Mouse (Mus musculus): ENCODE measurements at regions not wholly inside any gene's neighbourhood (a gene's known extent, or its start where the extent isn't known, plus 50 kb on each side); places are given as distances from the start of the nearest gene placed in this dataset.

- DNase-seq (ENCODE audit: low spot score in 2 of 2) = no peak
Measured at GRCm38 (mm10) chr3:155979636-155980035, 582.0 kb upstream of the Negr1 start.

- DNase-seq (ENCODE audit: low spot score in 2 of 2) = no peak
Measured at GRCm38 (mm10) chr3:155994044-155994443, 567.5 kb upstream of the Negr1 start.

- no peak for DNase-seq (ENCODE audit: low spot score in 2 of 2)
Measured at GRCm38 (mm10) chr3:156017676-156018230, 543.8 kb upstream of the Negr1 start.

GRCm38 (mm10) chr3:156028602-156029188 is 532.9 kb upstream of the Negr1 start:
- DNase-seq (ENCODE audit: low spot score in 2 of 2) = peak in 1 of 2 experiments; percentile 3

GRCm38 (mm10) chr3:156070257-156070656 is 491.3 kb upstream of the Negr1 start:
- DNase-seq (ENCODE audit: low spot score in 2 of 2) = peak; percentile 3 to 42

GRCm38 (mm10) chr3:156082268-156082667 is 479.3 kb upstream of the Negr1 start:
- DNase-seq (ENCODE audit: low spot score in 2 of 2) = no peak

- no peak for DNase-seq (ENCODE audit: low spot score in 2 of 2)
Measured at GRCm38 (mm10) chr3:156093689-156094088, 467.9 kb upstream of the Negr1 start.

GRCm38 (mm10) chr3:156094990-156095389 is 466.6 kb upstream of the Negr1 start:
- DNase-seq (ENCODE audit: low spot score in 2 of 2) = no peak

- no peak for DNase-seq (ENCODE audit: low spot score in 2 of 2)
Measured at GRCm38 (mm10) chr3:156105788-156106187, 455.8 kb upstream of the Negr1 start.

GRCm38 (mm10) chr3:156120341-156120740 is 441.3 kb upstream of the Negr1 start:
- DNase-seq (ENCODE audit: low spot score in 2 of 2) = no peak

GRCm38 (mm10) chr3:156131598-156131997 is 430.0 kb upstream of the Negr1 start:
- DNase-seq (ENCODE audit: low spot score in 2 of 2) = no peak

- no peak for DNase-seq (ENCODE audit: low spot score in 2 of 2)
Measured at GRCm38 (mm10) chr3:156141355-156141754, 420.2 kb upstream of the Negr1 start.

- no peak for DNase-seq (ENCODE audit: low spot score in 2 of 2)
Measured at GRCm38 (mm10) chr3:156149322-156149721, 412.3 kb upstream of the Negr1 start.

- no peak for DNase-seq (ENCODE audit: low spot score in 2 of 2)
Measured at GRCm38 (mm10) chr3:156170076-156170475, 391.5 kb upstream of the Negr1 start.

- DNase-seq (ENCODE audit: low spot score in 2 of 2) = no peak
Measured at GRCm38 (mm10) chr3:156198688-156199087, 362.9 kb upstream of the Negr1 start.

- DNase-seq (ENCODE audit: low spot score in 2 of 2) = no peak
Measured at GRCm38 (mm10) chr3:156199749-156200467, 361.7 kb upstream of the Negr1 start.

GRCm38 (mm10) chr3:156205246-156205645 is 356.3 kb upstream of the Negr1 start:
- DNase-seq (ENCODE audit: low spot score in 2 of 2) = no peak

- no peak for DNase-seq (ENCODE audit: low spot score in 2 of 2)
Measured at GRCm38 (mm10) chr3:156208420-156208819, 353.2 kb upstream of the Negr1 start.

GRCm38 (mm10) chr3:156210827-156211226 is 350.8 kb upstream of the Negr1 start:
- no peak for DNase-seq (ENCODE audit: low spot score in 2 of 2)

GRCm38 (mm10) chr3:156214823-156215222 is 346.8 kb upstream of the Negr1 start:
- no peak for DNase-seq (ENCODE audit: low spot score in 2 of 2)

- peak in 1 of 2 experiments; percentile 1 for DNase-seq (ENCODE audit: low spot score in 2 of 2)
Measured at GRCm38 (mm10) chr3:156232111-156232510, 329.5 kb upstream of the Negr1 start.

GRCm38 (mm10) chr3:156235955-156236354 is 325.6 kb upstream of the Negr1 start:
- no peak for DNase-seq (ENCODE audit: low spot score in 2 of 2)

GRCm38 (mm10) chr3:156252256-156252861 is 309.2 kb upstream of the Negr1 start:
- DNase-seq (ENCODE audit: low spot score in 2 of 2) = no peak
